Mouse (Mus musculus) embryonic facial prominence, embryonic 15.5 days (tissue): ENCODE measurements at regions not wholly inside any gene's neighbourhood (a gene's known extent, or its start where the extent isn't known, plus 50 kb on each side); places are given as distances from the start of the nearest gene placed in this dataset.

Source experiments
- ATAC-seq: fragments of 200-750 bp; cut with Nextera tagmentation; 2 replicates; pipeline ENCODE4 v1.8.0; 2017; ENCODE audit warnings: low read depth, moderate TSS enrichment; ENCODE audit not compliant: insufficient number of reproducible peaks, low FRiP score, low TSS enrichment
- H3K27ac ChIP-seq: fragments of 300-500 bp; sonication (generic); replicated peaks from 2 replicates; pipeline ENCODE4 v1.5.1; 2015; ENCODE audit warnings: mild to moderate bottlenecking, inconsistent platforms
- H3K27me3 ChIP-seq: fragments of 300-500 bp; sonication (generic); 2 replicates; pipeline ENCODE4 v1.6.1; 2015; ENCODE audit warnings: inconsistent platforms
- H3K36me3 ChIP-seq: fragments of 300-500 bp; sonication (generic); 2 replicates; pipeline ENCODE4 v1.6.1; 2015; ENCODE audit warnings: mild to moderate bottlenecking, inconsistent platforms
- H3K4me1 ChIP-seq: fragments of 300-500 bp; sonication (generic); 2 replicates; pipeline ENCODE4 v1.6.1; 2015; ENCODE audit warnings: inconsistent platforms
- H3K4me2 ChIP-seq: fragments of 300-500 bp; sonication (generic); replicated peaks from 2 replicates; pipeline ENCODE4 v1.6.1; 2015; ENCODE audit warnings: mild to moderate bottlenecking, inconsistent platforms
- H3K4me3 ChIP-seq: fragments of 300-500 bp; sonication (generic); replicated peaks from 2 replicates; pipeline ENCODE4 v1.5.1; 2015; ENCODE audit warnings: mild to moderate bottlenecking, inconsistent platforms
- H3K9ac ChIP-seq: fragments of 300-500 bp; sonication (generic); 2 replicates; pipeline ENCODE4 v1.6.1; 2015; ENCODE audit warnings: inconsistent platforms
- H3K9me3 ChIP-seq: fragments of 300-500 bp; sonication (generic); replicated peaks from 2 replicates; pipeline ENCODE4 v1.6.1; 2016; ENCODE audit warnings: inconsistent platforms
- WGBS: fragments of 180-500 bp; shearing (Covaris S2); methylation state at CpG from one replicate; pipeline ENCODE4 v1.1.7; 2015; 5-methylcytosine and 5-hydroxymethylcytosine counted together

DNA sequence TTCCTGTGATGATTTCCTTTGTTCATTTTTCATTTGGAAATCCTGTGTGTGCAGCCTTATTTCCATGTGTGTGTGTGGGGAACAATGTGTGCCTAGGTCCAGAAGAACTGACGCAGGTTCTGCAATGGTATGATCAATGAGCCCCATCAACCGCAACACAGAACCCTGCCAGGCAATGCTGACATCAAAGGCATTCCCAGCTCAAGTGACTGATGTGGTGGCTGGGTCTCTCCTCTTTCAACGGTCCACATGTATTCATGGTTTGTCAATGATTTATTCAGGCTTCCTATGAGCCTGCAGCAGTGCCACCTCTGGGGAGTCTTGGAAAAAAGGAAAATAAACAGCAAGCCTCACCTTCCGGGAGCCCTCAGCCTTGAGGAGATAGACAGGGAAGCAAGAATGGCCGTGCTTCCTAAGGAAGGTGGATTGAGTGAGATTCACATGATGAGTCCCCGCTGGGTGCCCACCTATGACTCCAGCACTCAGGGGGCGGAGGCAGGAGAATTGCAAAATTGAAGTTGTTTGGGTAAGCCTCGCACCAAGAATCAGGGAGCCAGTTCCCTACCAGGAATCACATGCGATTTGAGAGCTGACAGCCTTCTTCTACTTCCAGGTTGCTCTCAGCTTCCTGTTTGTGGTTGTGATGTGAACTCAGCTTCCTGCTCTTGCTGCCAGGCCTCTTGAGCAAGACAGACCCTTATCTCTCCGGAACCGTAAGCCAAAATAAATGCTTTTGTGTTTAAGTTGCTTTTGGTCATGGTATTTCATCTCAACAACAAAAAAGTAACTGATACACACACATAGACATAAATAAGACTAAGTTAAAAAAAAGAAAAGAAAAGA lies 61.2 kb upstream of the Hk2 start:
- Histone ChIP-seq H3K4me3 (no peak overlapping the region), H3K9me3 (no peaks in the 10 kb centered on the region), H3K27ac (no peak overlapping the region), H3K9ac (no peak overlapping the region), H3K4me2 (no peak overlapping the region), H3K27me3 (no peaks in the 10 kb centered on the region), H3K4me1 (peaks cover 7% of the 10 kb centered on the region; the same call in 1 of the 2 replicates), H3K36me3 (no peaks in the 10 kb centered on the region)
- 75% methylated on average over 11 of the region's 11 CpGs for WGBS
- ATAC-seq, result no peak

DNA sequence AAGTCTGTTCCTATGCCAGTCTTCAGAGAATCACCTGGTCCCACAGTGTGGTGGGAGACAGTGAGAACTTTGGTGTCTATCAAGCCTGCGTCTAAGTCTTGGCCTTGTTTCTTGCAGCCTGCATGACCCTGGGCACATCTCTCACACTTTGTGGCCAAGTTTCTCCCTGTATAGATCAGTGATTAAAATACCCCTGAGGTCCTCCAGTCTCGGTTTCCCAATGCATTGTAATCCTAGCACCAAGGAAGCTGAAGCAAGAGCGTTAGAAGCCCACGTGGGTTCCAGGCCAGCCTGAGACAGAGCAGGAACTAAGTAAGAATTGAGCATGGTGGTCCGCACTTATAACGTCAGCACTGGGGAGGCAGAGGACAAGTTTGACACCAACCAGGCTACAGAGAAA lies 59.6 kb upstream of the Hk2 start:
- 87% methylated on average over 6 of the region's 6 CpGs for WGBS
- H3K36me3 ChIP-seq, result no peaks in the 10 kb centered on the region
- no peaks in the 10 kb centered on the region for H3K27me3 ChIP-seq
- H3K27ac ChIP-seq, result no peak overlapping the region
- H3K9ac ChIP-seq, result no peak overlapping the region
- no peak overlapping the region for H3K4me3 ChIP-seq
- H3K9me3 ChIP-seq, result no peaks in the 10 kb centered on the region
- no peak for ATAC-seq
- H3K4me2 ChIP-seq, result no peak overlapping the region
- H3K4me1 ChIP-seq, result peaks cover 7% of the 10 kb centered on the region; the same call in 1 of the 2 replicates

- WGBS, result 3% methylated on average over 1 of the region's 1 CpGs
- no peak for ATAC-seq
- Histone ChIP-seq H3K36me3 (no peaks in the 10 kb centered on the region), H3K9ac (no peak overlapping the region), H3K4me2 (no peak overlapping the region), H3K27me3 (no peaks in the 10 kb centered on the region), H3K27ac (no peak overlapping the region), H3K4me3 (no peak overlapping the region), H3K4me1 (peaks cover 7% of the 10 kb centered on the region; the same call in 1 of the 2 replicates), H3K9me3 (no peaks in the 10 kb centered on the region)
Measured at GRCm38 (mm10) chr6:82831211-82831610, 57.0 kb upstream of the Hk2 start.

GRCm38 (mm10) chr6:82824684-82825083 lies 50.4 kb upstream of the Hk2 start:
- Histone ChIP-seq H3K36me3 (no peaks in the 10 kb centered on the region), H3K4me3 (no peak overlapping the region), H3K4me2 (no peak overlapping the region), H3K9me3 (no peaks in the 10 kb centered on the region), H3K4me1 (no peaks in the 10 kb centered on the region), H3K27ac (no peak overlapping the region), H3K9ac (no peak overlapping the region), H3K27me3 (no peaks in the 10 kb centered on the region)
- no peak for ATAC-seq
- 77% methylated on average over 3 of the region's 3 CpGs for WGBS

DNA sequence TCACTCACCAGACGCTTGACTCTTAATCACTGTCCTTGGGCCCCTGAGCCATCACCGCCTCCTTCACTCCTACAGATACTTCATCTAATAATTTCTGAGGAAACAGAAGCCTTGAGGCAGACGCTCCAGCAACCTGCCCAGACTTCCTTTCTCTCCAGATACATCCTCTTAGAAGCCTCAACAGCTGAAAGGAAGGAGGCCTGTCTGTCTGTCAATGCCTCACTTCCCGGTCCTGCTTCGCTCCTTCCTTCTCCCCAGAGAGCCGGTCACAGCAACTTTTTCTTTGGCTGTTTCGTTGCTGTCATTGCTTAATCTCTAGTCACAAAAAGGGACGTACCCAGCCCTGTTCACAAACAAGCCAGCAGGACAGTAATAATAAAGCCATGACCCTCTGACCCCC lies 50.0 kb upstream of the Hk2 start:
- ATAC-seq, result no peak
- Histone ChIP-seq H3K36me3 (no peaks in the 10 kb centered on the region), H3K4me1 (no peaks in the 10 kb centered on the region), H3K4me3 (no peak overlapping the region), H3K4me2 (no peak overlapping the region), H3K27ac (no peak overlapping the region), H3K27me3 (no peaks in the 10 kb centered on the region), H3K9me3 (no peaks in the 10 kb centered on the region), H3K9ac (no peak overlapping the region)
- 49% methylated on average over 8 of the region's 8 CpGs for WGBS
